Mouse (Mus musculus) testis, adult 2 months (tissue): ENCODE results near the gene Tstd2. TPM values are rescaled to one million over a fixed set of nuclear protein-coding genes. Genes with fewer than 3 reads are reported as not detected.

Source experiments
- H3K27ac ChIP-seq: fragments of 200-500 bp; 2 replicates; pipeline ENCODE4 v1.5.1; 2012; ENCODE audit warnings: low read depth, low read length; ENCODE audit not compliant: control insufficient read depth, insufficient read depth
- H3K27me3 ChIP-seq: fragments of 200-500 bp; 2 replicates; pipeline ENCODE4 v1.6.1; 2012; ENCODE audit warnings: mild to moderate bottlenecking, low read length, moderate library complexity; ENCODE audit not compliant: control insufficient read depth, insufficient read depth
- H3K36me3 ChIP-seq: fragments of 200-500 bp; 2 replicates; pipeline ENCODE4 v1.6.1; 2012; ENCODE audit warnings: mild to moderate bottlenecking, low read length; ENCODE audit not compliant: control insufficient read depth, insufficient read depth
- H3K4me1 ChIP-seq: fragments of 200-500 bp; 2 replicates; pipeline ENCODE4 v1.6.1; 2012; ENCODE audit warnings: low read length; ENCODE audit not compliant: control insufficient read depth, insufficient read depth
- H3K4me3 ChIP-seq: fragments of 200-500 bp; 2 replicates; pipeline ENCODE4 v1.5.1; 2012; ENCODE audit warnings: low read depth, mild to moderate bottlenecking, low read length, moderate library complexity, mixed read lengths; ENCODE audit not compliant: control insufficient read depth
- CTCF ChIP-seq: fragments of 200-500 bp; IDR thresholded peaks from 2 replicates; pipeline ENCODE4 v1.5.1; 2012; ENCODE audit warnings: low read depth, mild to moderate bottlenecking, inconsistent platforms, low read length, moderate library complexity; ENCODE audit not compliant: control insufficient read depth, insufficient read depth, insufficient replicate concordance
- POLR2A ChIP-seq: fragments of 200-500 bp; IDR thresholded peaks from 2 replicates; pipeline ENCODE4 v1.6.1; 2012; ENCODE audit warnings: low read depth, mild to moderate bottlenecking, inconsistent platforms, low read length, moderate library complexity; ENCODE audit not compliant: control insufficient read depth
- polyA plus RNA-seq: library from polyadenylated mRNA; depleted of rRNA; stranded (reverse); fragments of >200 nt; gene quantifications from 2 replicates; pipeline ENCODE4 v1.2.3, GENCODE M21; 2012

Gene Tstd2
- polyA plus RNA-seq, 1 experiment: 7.9 TPM

DNA sequence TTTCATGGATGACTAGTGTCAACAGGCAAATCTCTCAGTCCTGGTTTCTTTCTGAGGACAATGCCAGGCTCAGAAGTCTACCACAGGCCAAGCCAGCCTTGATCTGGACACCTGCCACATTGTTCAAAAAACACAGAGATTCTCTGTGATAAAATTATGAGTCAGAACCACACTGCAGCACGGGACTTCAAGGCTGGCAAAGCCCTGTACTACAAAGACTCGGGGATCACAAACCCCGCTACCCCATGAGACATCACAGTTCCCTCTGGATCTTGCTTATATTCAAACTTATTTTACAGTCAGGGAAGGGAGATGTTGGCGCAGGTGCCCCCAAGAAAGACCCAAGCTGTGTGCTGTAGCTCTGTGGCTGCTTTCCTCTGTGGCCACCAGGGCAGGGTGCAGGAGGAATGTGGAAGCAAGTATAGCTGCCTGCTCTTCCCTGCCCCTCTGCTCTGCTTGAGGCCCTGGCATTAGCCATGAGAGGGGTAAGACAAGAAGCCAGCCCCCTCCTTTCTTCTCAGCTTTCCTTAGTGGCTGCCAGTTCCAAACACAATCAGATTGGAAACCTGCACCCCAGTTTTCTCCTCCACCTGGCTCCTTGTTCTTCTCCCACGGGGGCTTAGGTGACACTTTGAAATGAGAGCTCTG is 45.9 kb downstream of the Tstd2 start:
- no peak overlapping the region for H3K4me3 ChIP-seq
- H3K36me3 ChIP-seq: no peaks in the 10 kb centered on the region
- H3K4me1 ChIP-seq: no peaks in the 10 kb centered on the region
- no peak overlapping the region for H3K27ac ChIP-seq
- TF ChIP-seq CTCF (no peak), POLR2A (no peak)
- no peaks in the 10 kb centered on the region for H3K27me3 ChIP-seq

GRCm38 (mm10) chr4:46089524-46090125 is 48.9 kb downstream of the Tstd2 start:
- Histone ChIP-seq H3K27me3 (no peaks in the 10 kb centered on the region), H3K4me3 (no peak overlapping the region), H3K4me1 (no peaks in the 10 kb centered on the region; the same call in 1 of the 2 replicates), H3K27ac (no peak overlapping the region), H3K36me3 (no peaks in the 10 kb centered on the region)
- no peak for TF ChIP-seq CTCF
- no peak for TF ChIP-seq POLR2A

DNA sequence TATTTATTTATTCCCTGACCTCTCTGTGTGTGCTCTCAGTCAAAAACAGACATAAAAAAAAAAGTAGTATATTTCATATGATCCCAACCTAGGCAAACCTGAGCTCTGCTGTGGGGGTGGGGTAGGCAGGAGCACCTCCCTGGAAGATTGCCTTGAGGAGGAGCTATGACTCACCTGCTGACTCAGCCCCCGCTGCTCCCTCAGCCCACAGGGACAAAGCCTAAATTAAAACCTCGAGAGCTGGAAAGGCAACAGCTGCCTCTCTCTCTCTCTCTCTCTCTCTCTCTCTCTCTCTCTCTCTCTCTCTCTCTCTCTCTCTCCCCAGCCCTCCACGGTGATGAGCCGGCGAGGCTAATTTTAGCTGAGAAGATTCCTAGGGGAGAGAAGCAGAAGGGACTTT is 50.6 kb downstream of the Tstd2 start:
- peak overlapping the region; percentile 49 for H3K27ac ChIP-seq
- no peaks in the 10 kb centered on the region for H3K36me3 ChIP-seq
- TF ChIP-seq CTCF: no peak
- TF ChIP-seq POLR2A: no peak
- no peak overlapping the region for H3K4me3 ChIP-seq
- H3K4me1 ChIP-seq: no peaks in the 10 kb centered on the region; the same call in 1 of the 2 replicates
- no peaks in the 10 kb centered on the region for H3K27me3 ChIP-seq

GRCm38 (mm10) chr4:46087427-46087771 is 51.1 kb downstream of the Tstd2 start:
- H3K36me3 ChIP-seq: no peaks in the 10 kb centered on the region
- H3K4me3 ChIP-seq: no peak overlapping the region
- peak overlapping the region; percentile 46; the same call in 1 of the 2 replicates for H3K27ac ChIP-seq
- TF ChIP-seq CTCF (no peak), POLR2A (no peak)
- no peaks in the 10 kb centered on the region for H3K27me3 ChIP-seq
- no peaks in the 10 kb centered on the region; the same call in 1 of the 2 replicates for H3K4me1 ChIP-seq

GRCm38 (mm10) chr4:46086718-46087426 is 51.6 kb downstream of the Tstd2 start:
- Histone ChIP-seq H3K27ac (peak overlapping the region; percentile 46), H3K27me3 (no peaks in the 10 kb centered on the region), H3K36me3 (no peaks in the 10 kb centered on the region), H3K4me3 (no peak overlapping the region), H3K4me1 (no peaks in the 10 kb centered on the region; the same call in 1 of the 2 replicates)
- TF ChIP-seq CTCF (no peak), POLR2A (no peak)

DNA sequence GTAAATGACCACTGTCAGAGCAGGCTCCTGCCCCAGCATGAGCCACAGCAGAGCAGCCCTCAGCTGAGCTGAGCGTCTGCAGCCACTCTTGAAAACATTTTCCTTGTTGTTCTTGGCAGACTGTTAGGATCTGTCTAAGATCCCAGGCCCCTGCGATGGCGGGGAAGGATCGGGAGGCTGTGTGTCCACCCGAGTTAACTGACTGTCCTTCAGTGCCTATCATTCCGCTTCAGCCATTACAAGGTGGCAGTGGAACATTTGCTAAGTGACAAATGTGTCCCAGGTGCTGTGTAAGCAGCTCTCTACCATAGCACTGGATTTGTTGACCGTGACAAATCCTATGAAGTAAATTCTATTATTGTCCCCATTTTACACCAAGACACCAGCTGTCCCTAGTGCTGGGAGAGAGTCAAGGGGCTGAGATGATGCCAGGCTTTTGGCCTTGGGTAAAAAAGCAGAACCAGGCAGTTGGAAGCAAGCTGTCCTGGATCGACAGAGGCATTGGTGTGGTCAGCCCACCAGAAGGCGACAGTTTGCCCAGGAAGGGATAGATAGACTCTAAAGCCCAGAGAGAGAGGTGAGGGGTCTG is 53.2 kb downstream of the Tstd2 start:
- Histone ChIP-seq H3K27me3 (no peaks in the 10 kb centered on the region), H3K36me3 (no peaks in the 10 kb centered on the region), H3K4me1 (no peaks in the 10 kb centered on the region; the same call in 1 of the 2 replicates), H3K27ac (no peak overlapping the region), H3K4me3 (no peak overlapping the region)
- TF ChIP-seq CTCF (no peak), POLR2A (no peak)
